Mouse (Mus musculus) bone marrow macrophage, adult 2 months (primary cell): Measurements from ENCODE around the gene Nod2.

Experiments
- CTCF ChIP-seq: IDR thresholded peaks from 2 replicates; pipeline ENCODE4 v1.5.1; 2012; ENCODE audit warnings: low read depth, mild to moderate bottlenecking, low read length, moderate library complexity
- POLR2A ChIP-seq: IDR thresholded peaks from 2 replicates; pipeline ENCODE4 v1.6.1; 2012; ENCODE audit warnings: mild to moderate bottlenecking, low read depth, low read length, borderline replicate concordance

DNA sequence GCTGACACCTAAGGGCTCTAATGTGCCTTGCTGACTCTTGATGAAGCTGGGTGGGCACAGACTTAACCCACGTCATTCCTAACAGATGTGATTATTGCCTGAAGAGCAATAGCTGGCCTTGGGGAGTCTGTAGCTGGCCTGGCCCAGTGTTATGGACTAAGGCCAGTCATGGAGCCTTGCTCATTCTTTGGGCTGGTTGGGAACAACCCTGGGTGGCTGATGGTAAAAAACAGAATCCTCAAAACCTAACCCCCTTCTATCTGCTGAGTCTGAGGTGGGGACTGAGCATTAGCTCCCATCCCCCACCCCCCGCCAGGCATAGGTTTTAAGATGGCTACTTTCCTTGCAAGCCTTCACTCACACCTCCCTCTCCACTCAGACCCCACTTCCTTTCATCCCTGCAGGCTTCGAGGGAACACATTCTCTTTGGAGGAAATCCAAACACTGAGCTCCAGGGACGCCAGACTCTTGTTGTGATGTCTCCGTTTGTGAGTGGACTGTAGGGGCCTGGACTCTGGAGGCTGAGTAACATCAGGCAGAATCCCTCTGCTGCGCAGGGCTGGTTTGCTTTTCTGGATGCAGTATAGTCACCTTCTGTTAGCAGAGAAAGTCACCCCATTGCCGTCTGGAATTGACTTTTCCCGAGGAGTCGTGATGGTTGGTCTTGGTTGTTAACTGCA, 39.3 kb downstream of the Nod2 start:
- TF ChIP-seq CTCF (no peak), POLR2A (no peak)
